Comparison of ENCODE assay signal across 8 mouse cellular contexts in genomic region chr11:98955707-98956235, GRCm38 (mm10). TPM values are rescaled to one million over a fixed set of nuclear protein-coding genes. Genes with fewer than 3 reads are reported as not detected.
DNase-seq lines count a peak whose midpoint lies in the region; ATAC-seq lines count a peak whose summit lies in the region.

No protein-coding gene starts in this region.

- H3K27me3 ChIP-seq in lung, embryonic 15.5 days = no peaks in the 10 kb centered on the region
- no peaks in the 10 kb centered on the region for H3K27me3 ChIP-seq in embryonic facial prominence, embryonic 13.5 days
- H3K27me3 ChIP-seq in neural tube, embryonic 13.5 days = no peaks in the 10 kb centered on the region

- H3K36me3 ChIP-seq in lung, embryonic 15.5 days = peaks cover 18% of the 10 kb centered on the region
- peaks cover 45% of the 10 kb centered on the region for H3K36me3 ChIP-seq in embryonic facial prominence, embryonic 13.5 days
- no peaks in the 10 kb centered on the region; the same call in 1 of the 2 replicates for H3K36me3 ChIP-seq in neural tube, embryonic 13.5 days

- no peak for ATAC-seq in lung, embryonic 15.5 days (ENCODE audit: borderline replicate concordance, extremely low read depth, low FRiP score, low TSS enrichment)
- ATAC-seq in embryonic facial prominence, embryonic 13.5 days (ENCODE audit: insufficient number of reproducible peaks, insufficient read depth, low FRiP score, low TSS enrichment, low read depth) = no peak
- ATAC-seq in neural tube, embryonic 13.5 days (ENCODE audit: low read depth) = 0 out of 2 replicates have a peak, but pooled peaks have one; percentile 7

- DNase-seq in cerebellum, postnatal 14 days = peak; percentile 31 to 52
- no peak for DNase-seq in cerebellum, postnatal 36 days
- no peak for DNase-seq in lung, postnatal 36 days
- DNase-seq in urinary bladder, postnatal 36 days (ENCODE audit: low spot score in 2 of 2) = no peak
- DNase-seq in cerebellum, adult 11 months = no peak

- peak overlapping the region; percentile 85 for H3K27ac ChIP-seq in lung, embryonic 15.5 days
- peak overlapping the region; percentile 39; the same call in 1 of the 2 replicates for H3K27ac ChIP-seq in embryonic facial prominence, embryonic 13.5 days
- peak overlapping the region; percentile 87 for H3K27ac ChIP-seq in neural tube, embryonic 13.5 days (replicated peaks)

- 26% methylated on average over 7 of the region's 7 CpGs for WGBS in lung, embryonic 15.5 days
- WGBS in embryonic facial prominence, embryonic 13.5 days = 38% methylated on average over 7 of the region's 7 CpGs
- 23% methylated on average over 7 of the region's 7 CpGs for WGBS in neural tube, embryonic 13.5 days

- no peaks in the 10 kb centered on the region for H3K9me3 ChIP-seq in lung, embryonic 15.5 days
- H3K9me3 ChIP-seq in embryonic facial prominence, embryonic 13.5 days = no peaks in the 10 kb centered on the region
- H3K9me3 ChIP-seq in neural tube, embryonic 13.5 days = no peaks in the 10 kb centered on the region

- H3K4me2 ChIP-seq in lung, embryonic 15.5 days = no peak overlapping the region
- no peak overlapping the region for H3K4me2 ChIP-seq in embryonic facial prominence, embryonic 13.5 days
- H3K4me2 ChIP-seq in neural tube, embryonic 13.5 days = no peak overlapping the region

- H3K4me3 ChIP-seq in lung, embryonic 15.5 days = no peak overlapping the region
- H3K4me3 ChIP-seq in embryonic facial prominence, embryonic 13.5 days = no peak overlapping the region
- no peak overlapping the region for H3K4me3 ChIP-seq in neural tube, embryonic 13.5 days

- peaks cover 75% of the 10 kb centered on the region for H3K4me1 ChIP-seq in lung, embryonic 15.5 days
- H3K4me1 ChIP-seq in embryonic facial prominence, embryonic 13.5 days = peaks cover 73% of the 10 kb centered on the region
- peaks cover 72% of the 10 kb centered on the region for H3K4me1 ChIP-seq in neural tube, embryonic 13.5 days (replicated peaks)

- no peak overlapping the region for H3K9ac ChIP-seq in lung, embryonic 15.5 days
- H3K9ac ChIP-seq in embryonic facial prominence, embryonic 13.5 days = no peak overlapping the region
- H3K9ac ChIP-seq in neural tube, embryonic 13.5 days = peak overlapping the region; percentile 54

RNA-seq across cellular contexts. Expression of gene Gjd3, which starts 27.0 kb away (rescaled TPM):
- 0.20 and 0.61 TPM in 2 replicates for polyA plus RNA-seq in lung, embryonic 15.5 days (2015; fragmentation: Nextera tagmentation; extraction: Ambion mirVana)
- polyA plus RNA-seq in embryonic facial prominence, embryonic 13.5 days (2015; fragmentation: Nextera tagmentation; extraction: Ambion mirVana) = 0.34 and 0.44 TPM in 2 replicates
- 1.4 and 1.5 TPM in 2 replicates for polyA plus RNA-seq in neural tube, embryonic 13.5 days (2015; fragmentation: Nextera tagmentation; extraction: Ambion mirVana)

RNA-seq across cellular contexts. Expression of gene Rara, which starts 28.2 kb away (rescaled TPM):
- 36.5 and 38.4 TPM in 2 replicates for polyA plus RNA-seq in lung, embryonic 15.5 days (2015; fragmentation: Nextera tagmentation; extraction: Ambion mirVana)
- 39.4 and 44.7 TPM in 2 replicates for polyA plus RNA-seq in embryonic facial prominence, embryonic 13.5 days (2015; fragmentation: Nextera tagmentation; extraction: Ambion mirVana)
- 24.0 and 26.7 TPM in 2 replicates for polyA plus RNA-seq in neural tube, embryonic 13.5 days (2015; fragmentation: Nextera tagmentation; extraction: Ambion mirVana)

RNA-seq across cellular contexts. Expression of gene Cdc6, which starts 48.2 kb away (rescaled TPM):
- 41.3 and 42.5 TPM in 2 replicates for polyA plus RNA-seq in lung, embryonic 15.5 days (2015; fragmentation: Nextera tagmentation; extraction: Ambion mirVana)
- 26.9 and 31.5 TPM in 2 replicates for polyA plus RNA-seq in embryonic facial prominence, embryonic 13.5 days (2015; fragmentation: Nextera tagmentation; extraction: Ambion mirVana)
- polyA plus RNA-seq in neural tube, embryonic 13.5 days (2015; fragmentation: Nextera tagmentation; extraction: Ambion mirVana) = 4.2 and 4.7 TPM in 2 replicates

Comparison
In these comparisons a context has a peak if more than half of its experiments do, and no peak if none do; other contexts are left out.
1. DNase-seq: peak in cerebellum, postnatal 14 days (2 of 2); none in cerebellum, postnatal 36 days (0 of 2), lung, postnatal 36 days (single experiment), urinary bladder, postnatal 36 days (0 of 2) and cerebellum, adult 11 months (single experiment).
2. Peak in every context shown above with its lines, with median percentiles within 50 percentile points of each other: H3K27ac ChIP-seq.